In genomic region chr11:75679439-75680171, GRCm38 (mm10) we compare ENCODE assay signal across 8 mouse cellular contexts. TPM values are rescaled to one million over a fixed set of nuclear protein-coding genes. Genes with fewer than 3 reads are reported as not detected.
DNase-seq lines count a peak whose midpoint lies in the region; ATAC-seq lines count a peak whose summit lies in the region.

No protein-coding gene starts in this region.

- H3K4me1 ChIP-seq in embryonic facial prominence, embryonic 13.5 days = peaks cover 16% of the 10 kb centered on the region
- H3K4me1 ChIP-seq in heart, embryonic 10.5 days = peaks cover 17% of the 10 kb centered on the region
- peaks cover 40% of the 10 kb centered on the region for H3K4me1 ChIP-seq in liver, embryonic 15.5 days (replicated peaks)
- H3K4me1 ChIP-seq in stomach, embryonic 16.5 days (ENCODE audit: control insufficient read depth, insufficient read depth, low read length) = peaks cover 18% of the 10 kb centered on the region

- H3K36me3 ChIP-seq in embryonic facial prominence, embryonic 13.5 days = peaks cover 18% of the 10 kb centered on the region
- peaks cover 25% of the 10 kb centered on the region for H3K36me3 ChIP-seq in heart, embryonic 10.5 days
- peaks cover 32% of the 10 kb centered on the region for H3K36me3 ChIP-seq in liver, embryonic 15.5 days (replicated peaks)
- H3K36me3 ChIP-seq in stomach, embryonic 16.5 days (ENCODE audit: control insufficient read depth, insufficient read depth, low read length) = 0 out of 2 replicates have a peak, but pooled peaks cover 6% of the 10 kb centered on the region

- H3K4me3 ChIP-seq in embryonic facial prominence, embryonic 13.5 days = peak overlapping the region; percentile 99
- H3K4me3 ChIP-seq in heart, embryonic 10.5 days = peak overlapping the region; percentile 79
- H3K4me3 ChIP-seq in liver, embryonic 15.5 days (replicated peaks) = peak overlapping the region; percentile 97
- peak overlapping the region; percentile 99 for H3K4me3 ChIP-seq in stomach, embryonic 16.5 days (replicated peaks; ENCODE audit: low read length)

- ATAC-seq in embryonic facial prominence, embryonic 13.5 days (ENCODE audit: insufficient number of reproducible peaks, insufficient read depth, low FRiP score, low TSS enrichment, low read depth) = peak; percentile 68
- ATAC-seq in liver, embryonic 15.5 days (ENCODE audit: insufficient read depth) = peak; percentile 61
- peak; percentile 73 for ATAC-seq in stomach, embryonic 16.5 days (ENCODE audit: insufficient read depth, low FRiP score)

- under 1% methylated on average over 43 of the region's 43 CpGs for WGBS in embryonic facial prominence, embryonic 13.5 days
- under 1% methylated on average over 43 of the region's 43 CpGs for WGBS in heart, embryonic 10.5 days
- 0% methylated on average over 43 of the region's 43 CpGs for WGBS in liver, embryonic 15.5 days (ENCODE audit: insufficient replicate concordance)
- under 1% methylated on average over 43 of the region's 43 CpGs for WGBS in stomach, embryonic 16.5 days

- peak overlapping the region; percentile 95 for H3K9ac ChIP-seq in embryonic facial prominence, embryonic 13.5 days
- H3K9ac ChIP-seq in liver, embryonic 15.5 days = peak overlapping the region; percentile 99
- peak overlapping the region; percentile 97 for H3K9ac ChIP-seq in stomach, embryonic 16.5 days (ENCODE audit: low read length)

- peak; percentile 73 for DNase-seq in CD4-positive helper T cell, adult 2 months (ENCODE audit: low read depth, low spot score)
- peak; percentile 49 for DNase-seq in T-cell, adult 2 months (ENCODE audit: low spot score)
- peak; percentile 89 for DNase-seq in heart, embryonic 10.5 days (ENCODE audit: low spot score)
- peak; percentile 71 for DNase-seq in kidney, adult 9 months
- peak; percentile 54 to 62 for DNase-seq in natural killer cell, adult 2 months (ENCODE audit: low spot score in 2 of 2)

- no peaks in the 10 kb centered on the region; the same call in 1 of the 2 replicates for H3K9me3 ChIP-seq in embryonic facial prominence, embryonic 13.5 days
- no peaks in the 10 kb centered on the region for H3K9me3 ChIP-seq in heart, embryonic 10.5 days
- no peaks in the 10 kb centered on the region for H3K9me3 ChIP-seq in liver, embryonic 15.5 days (replicated peaks)
- no peaks in the 10 kb centered on the region for H3K9me3 ChIP-seq in stomach, embryonic 16.5 days (replicated peaks; ENCODE audit: control insufficient read depth, low read length)

- peak overlapping the region; percentile 71 for H3K4me2 ChIP-seq in embryonic facial prominence, embryonic 13.5 days
- H3K4me2 ChIP-seq in liver, embryonic 15.5 days = peak overlapping the region; percentile 83
- H3K4me2 ChIP-seq in stomach, embryonic 16.5 days (ENCODE audit: low read depth, low read length) = peak overlapping the region; percentile 84

- H3K27me3 ChIP-seq in embryonic facial prominence, embryonic 13.5 days = no peaks in the 10 kb centered on the region
- no peaks in the 10 kb centered on the region for H3K27me3 ChIP-seq in heart, embryonic 10.5 days (ENCODE audit: insufficient read depth, poor library complexity, severe bottlenecking)
- H3K27me3 ChIP-seq in liver, embryonic 15.5 days = no peaks in the 10 kb centered on the region
- no peaks in the 10 kb centered on the region for H3K27me3 ChIP-seq in stomach, embryonic 16.5 days (ENCODE audit: control insufficient read depth, insufficient read depth, low read length)

- peak overlapping the region; percentile 95 for H3K27ac ChIP-seq in embryonic facial prominence, embryonic 13.5 days
- peak overlapping the region; percentile 93 for H3K27ac ChIP-seq in heart, embryonic 10.5 days
- H3K27ac ChIP-seq in liver, embryonic 15.5 days (replicated peaks) = peak overlapping the region; percentile 94
- H3K27ac ChIP-seq in stomach, embryonic 16.5 days (ENCODE audit: low read length) = peak overlapping the region; percentile 97

RNA-seq across cellular contexts. Expression of gene Crk, which starts 0.5 kb away (rescaled TPM):
- 123 and 136 TPM in 2 replicates for polyA plus RNA-seq in embryonic facial prominence, embryonic 13.5 days (2015; fragmentation: Nextera tagmentation; extraction: Ambion mirVana)
- polyA plus RNA-seq in heart, embryonic 10.5 days (2016; fragmentation: Nextera tagmentation; extraction: Ambion mirVana) = 110 and 113 TPM in 2 replicates
- polyA plus RNA-seq in liver, embryonic 15.5 days (2015; fragmentation: Nextera tagmentation; extraction: Ambion mirVana) = 32.3 and 33.9 TPM in 2 replicates
- 106 and 107 TPM in 2 replicates for polyA plus RNA-seq in stomach, embryonic 16.5 days (2015; fragmentation: Nextera tagmentation; extraction: Ambion mirVana)

RNA-seq across cellular contexts. Expression of gene Myo1c, which starts 29.3 kb away (rescaled TPM):
- polyA plus RNA-seq in embryonic facial prominence, embryonic 13.5 days (2015; fragmentation: Nextera tagmentation; extraction: Ambion mirVana) = 38.3 and 43.8 TPM in 2 replicates
- 55.3 and 75.2 TPM in 2 replicates for polyA plus RNA-seq in heart, embryonic 10.5 days (2016; fragmentation: Nextera tagmentation; extraction: Ambion mirVana)
- polyA plus RNA-seq in liver, embryonic 15.5 days (2015; fragmentation: Nextera tagmentation; extraction: Ambion mirVana) = 20.6 and 24.5 TPM in 2 replicates
- polyA plus RNA-seq in stomach, embryonic 16.5 days (2015; fragmentation: Nextera tagmentation; extraction: Ambion mirVana) = 70.5 and 74.3 TPM in 2 replicates

RNA-seq across cellular contexts. Expression of gene Inpp5k, which starts 48.8 kb away (rescaled TPM):
- polyA plus RNA-seq in embryonic facial prominence, embryonic 13.5 days (2015; fragmentation: Nextera tagmentation; extraction: Ambion mirVana) = 23.2 and 26.2 TPM in 2 replicates
- polyA plus RNA-seq in heart, embryonic 10.5 days (2016; fragmentation: Nextera tagmentation; extraction: Ambion mirVana) = 16.9 and 18.7 TPM in 2 replicates
- 16.0 and 18.3 TPM in 2 replicates for polyA plus RNA-seq in liver, embryonic 15.5 days (2015; fragmentation: Nextera tagmentation; extraction: Ambion mirVana)
- 20.6 and 24.2 TPM in 2 replicates for polyA plus RNA-seq in stomach, embryonic 16.5 days (2015; fragmentation: Nextera tagmentation; extraction: Ambion mirVana)

RNA-seq across cellular contexts. Expression of gene Ywhae, which starts 53.1 kb away (rescaled TPM):
- 959 and 992 TPM in 2 replicates for polyA plus RNA-seq in embryonic facial prominence, embryonic 13.5 days (2015; fragmentation: Nextera tagmentation; extraction: Ambion mirVana)
- polyA plus RNA-seq in heart, embryonic 10.5 days (2016; fragmentation: Nextera tagmentation; extraction: Ambion mirVana) = 870 and 941 TPM in 2 replicates
- polyA plus RNA-seq in liver, embryonic 15.5 days (2015; fragmentation: Nextera tagmentation; extraction: Ambion mirVana) = 198 and 218 TPM in 2 replicates
- 684 and 689 TPM in 2 replicates for polyA plus RNA-seq in stomach, embryonic 16.5 days (2015; fragmentation: Nextera tagmentation; extraction: Ambion mirVana)

Comparison
In these comparisons a context has a peak if more than half of its experiments do, and no peak if none do; other contexts are left out.
1. Peak in every context shown above with its lines: DNase-seq, ATAC-seq, H3K4me3 ChIP-seq and H3K27ac ChIP-seq.